Mouse (Mus musculus): Measurements from ENCODE around the gene Neu1. TPM values are rescaled to one million over a fixed set of nuclear protein-coding genes. Genes with fewer than 3 reads are reported as not detected.
"Not testable (repeated sequence)": the region's sequence is repeated elsewhere in the genome, so short reads cannot be mapped to it uniquely, and the experiment has no call there.

The Neu1 gene
- total RNA-seq, 2 experiments from 2014 or later = 10.5 to 12.0 TPM

DNA sequence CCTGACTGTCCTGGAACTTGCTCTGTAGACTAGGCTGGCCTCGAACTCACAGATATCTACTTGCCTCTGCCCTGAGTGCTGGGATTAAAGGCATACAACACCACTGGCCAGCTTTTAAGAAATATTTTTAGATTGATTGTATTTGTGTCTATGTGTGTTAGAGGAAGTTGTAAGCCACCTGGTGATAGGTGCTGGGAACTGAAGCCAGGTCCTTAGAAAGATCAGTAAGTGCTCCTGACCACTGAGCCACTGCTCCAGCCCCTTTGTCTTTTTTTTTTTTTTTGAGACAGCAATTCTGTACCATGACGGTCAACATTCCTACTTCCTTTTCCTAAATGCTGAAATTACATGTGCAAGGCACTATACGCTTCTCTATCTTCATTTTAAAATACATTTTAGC is 22.2 kb downstream of the Neu1 start:
- H3K27ac ChIP-seq = no peak overlapping the region
- H3K4me3 ChIP-seq = no peak overlapping the region
- intact Hi-C loops (cut with DNase I) = no loop called here
- DNase-seq = no peak
- no peak for TF ChIP-seq CTCF (IDR thresholded peaks at IDR 0.05)

DNA sequence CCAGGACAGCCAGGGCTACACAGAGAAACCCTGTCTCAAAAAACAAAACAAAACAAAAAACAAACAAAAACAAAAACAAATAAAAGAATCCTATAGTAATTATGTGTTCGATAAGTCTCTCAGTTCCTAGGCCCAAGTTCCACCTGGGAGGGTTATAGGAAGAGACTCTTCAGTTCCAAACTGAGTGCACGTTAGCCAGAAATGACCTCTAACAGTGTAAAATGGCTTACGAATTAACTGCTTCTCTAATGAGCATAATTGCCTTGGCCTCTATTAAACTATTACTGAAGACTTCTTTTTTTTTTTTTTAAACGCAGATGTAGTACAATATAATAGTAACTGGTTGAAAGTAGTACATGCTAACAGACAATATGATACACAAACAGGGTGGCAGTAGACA is 22.9 kb downstream of the Neu1 start:
- intact Hi-C loops (cut with DNase I) = no loop called here
- no peak for TF ChIP-seq CTCF (IDR thresholded peaks at IDR 0.05)
- Histone ChIP-seq H3K4me3 (no peak overlapping the region), H3K27ac (no peak overlapping the region)
- DNase-seq = no peak

DNA sequence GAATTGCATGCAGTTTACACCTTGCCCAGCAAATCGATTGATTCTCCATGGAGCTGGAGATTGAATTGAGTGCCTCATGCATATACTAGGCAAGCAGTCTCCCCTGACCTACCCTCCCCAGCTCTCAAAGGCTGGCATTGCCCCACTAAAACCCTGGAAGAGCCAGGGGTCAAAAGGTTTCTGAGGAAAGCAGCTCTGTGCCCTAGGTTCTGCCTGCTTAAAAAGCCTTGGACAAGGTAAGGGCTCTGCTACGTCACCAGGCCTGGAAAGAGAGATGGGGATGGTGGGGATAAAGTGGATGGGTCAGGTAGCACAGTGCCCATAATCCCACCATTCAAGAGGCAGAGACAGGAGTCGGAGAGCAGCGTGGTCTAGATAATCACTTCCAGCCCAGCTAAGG is 23.8 kb downstream of the Neu1 start:
- H3K4me3 ChIP-seq = no peak overlapping the region
- no peak for DNase-seq
- intact Hi-C loops (cut with DNase I) = loop anchor here (1.0 kb wide), 1 partner anchor 23 kb away; no protein-coding TSS in a partner anchor
- no peak for TF ChIP-seq CTCF (IDR thresholded peaks at IDR 0.05)
- H3K27ac ChIP-seq = no peak overlapping the region

DNA sequence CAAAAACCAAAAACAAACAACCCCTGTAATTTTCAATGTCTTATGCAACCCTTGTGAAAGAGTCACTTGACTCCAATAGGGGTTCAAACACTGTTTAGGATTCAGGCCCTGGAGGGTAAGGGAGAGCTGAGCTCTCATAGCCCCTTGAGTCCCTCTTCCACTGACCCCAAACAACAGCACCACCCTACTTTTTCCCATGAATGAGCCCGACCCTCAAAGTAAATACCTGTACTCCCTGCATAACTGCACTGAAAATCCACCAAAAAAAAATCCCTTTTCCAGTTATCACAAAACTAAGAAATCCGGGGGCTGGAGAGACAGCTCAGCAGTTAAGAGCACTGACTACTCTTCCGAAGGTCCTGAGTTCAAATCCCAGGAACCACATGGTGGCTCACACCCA is 24.8 kb downstream of the Neu1 start:
- DNase-seq = no peak
- no peak for TF ChIP-seq CTCF (IDR thresholded peaks at IDR 0.05)
- intact Hi-C loops (cut with DNase I) = loop anchor here (1.0 kb wide), 1 partner anchor 22 kb away; no protein-coding TSS in a partner anchor
- H3K4me3 ChIP-seq = no peak overlapping the region
- H3K27ac ChIP-seq = no peak overlapping the region

DNA sequence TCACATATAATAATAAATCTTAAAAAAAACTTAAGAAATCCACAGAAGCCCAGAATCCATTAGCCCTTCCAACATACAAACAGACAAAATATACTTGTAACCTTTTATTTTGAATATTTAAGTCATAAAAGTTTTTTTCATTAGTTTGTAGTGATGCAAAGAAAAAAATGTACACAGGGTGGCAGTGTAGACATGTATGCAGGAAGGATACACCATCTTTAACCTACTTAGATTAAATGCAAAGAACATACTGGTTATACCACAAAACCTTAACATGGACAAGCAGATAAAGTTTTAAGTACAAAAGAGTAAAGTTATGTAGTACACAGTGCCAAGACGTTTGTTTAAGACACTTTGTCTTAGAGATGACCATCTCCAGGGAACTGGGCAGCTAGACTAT is 25.3 kb downstream of the Neu1 start:
- H3K4me3 ChIP-seq = no peak overlapping the region
- intact Hi-C loops (cut with DNase I) = no loop called here
- no peak overlapping the region for H3K27ac ChIP-seq
- DNase-seq = no peak
- TF ChIP-seq CTCF (IDR thresholded peaks at IDR 0.05) = peak; percentile 48

DNA sequence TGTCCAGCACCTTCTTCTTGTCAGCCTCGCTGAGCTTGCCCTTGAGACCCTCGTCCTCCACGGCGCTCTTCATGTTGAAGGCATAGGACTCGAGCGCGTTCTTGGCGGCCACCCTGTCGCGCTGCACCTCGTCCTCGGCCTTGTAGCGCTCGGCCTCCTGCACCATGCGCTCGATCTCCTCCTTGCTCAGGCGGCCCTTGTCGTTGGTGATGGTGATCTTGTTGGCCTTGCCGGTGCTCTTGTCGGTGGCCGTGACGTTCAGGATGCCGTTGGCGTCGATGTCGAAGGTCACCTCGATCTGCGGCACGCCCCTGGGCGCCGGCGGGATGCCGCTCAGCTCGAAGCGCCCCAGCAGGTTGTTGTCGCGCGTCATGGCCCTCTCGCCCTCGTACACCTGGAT is 26.2 kb downstream of the Neu1 start:
- H3K27ac ChIP-seq; DNase-seq; intact Hi-C loops (cut with DNase I): not testable (repeated sequence)
- peak overlapping the region; percentile 51 for H3K4me3 ChIP-seq

DNA sequence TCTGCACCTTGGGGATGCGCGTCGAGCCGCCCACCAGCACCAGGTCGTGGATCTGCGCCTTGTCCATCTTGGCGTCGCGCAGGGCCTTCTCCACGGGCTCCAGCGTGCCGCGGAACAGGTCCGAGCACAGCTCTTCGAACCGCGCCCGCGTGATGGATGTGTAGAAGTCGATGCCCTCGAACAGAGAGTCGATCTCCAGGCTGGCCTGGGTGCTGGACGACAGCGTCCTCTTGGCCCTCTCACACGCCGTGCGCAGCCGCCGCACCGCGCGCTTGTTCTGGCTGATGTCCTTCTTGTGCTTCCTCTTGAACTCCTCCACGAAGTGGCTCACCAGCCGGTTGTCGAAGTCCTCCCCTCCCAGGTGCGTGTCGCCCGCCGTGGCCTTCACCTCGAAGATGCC is 26.9 kb downstream of the Neu1 start:
- intact Hi-C loops (cut with DNase I); DNase-seq; H3K27ac ChIP-seq: not testable (repeated sequence)
- H3K4me3 ChIP-seq = peak overlapping the region; percentile 51

DNA sequence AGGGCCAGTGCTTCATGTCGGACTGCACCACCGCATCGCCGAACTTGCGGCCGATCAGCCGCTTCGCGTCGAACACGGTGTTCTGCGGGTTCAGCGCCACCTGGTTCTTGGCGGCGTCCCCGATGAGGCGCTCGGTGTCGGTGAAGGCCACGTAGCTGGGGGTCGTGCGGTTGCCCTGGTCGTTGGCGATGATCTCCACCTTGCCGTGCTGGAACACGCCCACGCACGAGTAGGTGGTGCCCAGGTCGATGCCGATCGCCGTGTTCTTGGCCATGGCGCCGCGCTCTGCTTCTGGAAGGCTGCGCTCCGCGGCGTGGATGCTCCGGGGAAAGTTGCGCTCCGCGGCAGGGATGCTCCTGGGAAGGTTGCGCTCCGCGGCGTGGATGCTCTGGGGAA is 27.7 kb downstream of the Neu1 start:
- intact Hi-C loops (cut with DNase I) = not testable (repeated sequence)
- peak overlapping the region; percentile 83 for H3K4me3 ChIP-seq
- H3K27ac ChIP-seq = peak overlapping the region; percentile 95
- peak; percentile 44 for DNase-seq

DNA sequence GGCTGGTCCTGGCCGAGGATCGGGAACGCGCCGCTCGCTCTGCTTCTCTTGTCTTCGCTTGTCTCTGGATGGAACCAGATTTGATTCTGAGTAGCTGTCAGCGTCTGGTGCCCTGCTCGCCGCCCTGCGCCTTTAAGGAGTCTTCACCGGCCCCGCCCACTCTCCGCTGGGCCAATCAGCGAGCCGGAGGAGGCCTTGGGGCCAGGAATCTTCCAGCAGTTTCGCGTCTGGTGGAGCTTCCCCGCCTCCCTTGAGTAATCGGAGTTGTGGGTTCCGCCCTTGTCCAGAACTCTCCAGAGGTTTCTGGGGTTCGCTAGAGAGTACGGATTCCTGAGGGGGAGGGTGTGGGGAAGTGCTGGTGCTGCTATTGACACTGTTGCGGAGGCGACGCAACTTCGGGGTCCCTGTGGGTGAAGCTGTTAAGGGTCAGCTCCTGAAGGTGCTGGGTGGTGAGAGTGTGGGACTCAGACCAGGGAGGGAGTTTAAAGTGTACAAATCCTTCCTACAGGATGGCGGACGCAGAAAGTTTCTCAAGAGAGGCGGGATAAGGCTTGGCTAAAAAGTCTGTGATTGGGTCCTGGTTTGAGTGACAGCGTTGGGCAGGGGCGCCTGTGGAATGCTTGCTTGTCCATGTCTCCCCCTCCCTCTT is 28.2 kb downstream of the Neu1 start, which contains the start of gene Hspa1b:
Gene Hspa1b, minus strand, starts transcription at position 109 of the 649 bp plus-strand sequence.
- intact Hi-C loops (cut with DNase I) = not testable (repeated sequence)
- H3K4me3 ChIP-seq = peak within 1 kb of the TSS; percentile 83
- peak within 1 kb of the TSS; percentile 95 for H3K27ac ChIP-seq
- peak; percentile 85 for DNase-seq

DNA sequence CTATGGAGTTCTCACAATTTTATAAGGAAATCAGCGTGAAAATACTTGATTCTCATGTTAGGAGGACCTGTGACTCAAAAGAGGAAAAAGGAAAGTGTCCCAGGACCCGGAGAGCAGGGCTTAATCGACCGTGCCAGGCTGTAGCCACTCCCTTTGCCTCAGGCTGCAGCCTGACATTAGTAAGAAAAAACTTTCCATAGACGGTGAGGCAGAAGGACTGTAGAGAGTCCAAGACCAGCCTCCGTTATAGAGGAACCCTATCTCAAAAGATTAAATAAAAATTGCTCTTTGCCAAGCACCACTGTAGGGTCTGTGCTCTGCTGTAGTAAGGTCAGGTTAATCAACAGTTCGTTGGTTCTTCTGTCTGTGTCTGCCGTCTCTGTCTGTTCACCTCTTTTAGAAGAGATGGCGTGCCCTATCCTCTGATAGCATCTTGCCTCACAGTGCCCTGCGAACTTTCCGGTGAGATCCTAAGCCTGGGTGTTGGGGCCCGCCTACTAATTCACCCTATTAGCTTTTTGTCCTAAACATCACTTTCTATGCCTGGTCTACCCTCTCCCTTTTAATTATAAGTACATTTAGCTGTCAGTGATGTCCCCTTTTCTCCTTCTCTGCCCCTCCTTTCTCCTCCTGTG is 28.9 kb downstream of the Neu1 start:
- DNase-seq = peak; percentile 42
- H3K4me3 ChIP-seq = peak overlapping the region; percentile 83
- TF ChIP-seq CTCF (IDR thresholded peaks at IDR 0.05) = no peak
- peak overlapping the region; percentile 95 for H3K27ac ChIP-seq
- intact Hi-C loops (cut with DNase I) = no loop called here

DNA sequence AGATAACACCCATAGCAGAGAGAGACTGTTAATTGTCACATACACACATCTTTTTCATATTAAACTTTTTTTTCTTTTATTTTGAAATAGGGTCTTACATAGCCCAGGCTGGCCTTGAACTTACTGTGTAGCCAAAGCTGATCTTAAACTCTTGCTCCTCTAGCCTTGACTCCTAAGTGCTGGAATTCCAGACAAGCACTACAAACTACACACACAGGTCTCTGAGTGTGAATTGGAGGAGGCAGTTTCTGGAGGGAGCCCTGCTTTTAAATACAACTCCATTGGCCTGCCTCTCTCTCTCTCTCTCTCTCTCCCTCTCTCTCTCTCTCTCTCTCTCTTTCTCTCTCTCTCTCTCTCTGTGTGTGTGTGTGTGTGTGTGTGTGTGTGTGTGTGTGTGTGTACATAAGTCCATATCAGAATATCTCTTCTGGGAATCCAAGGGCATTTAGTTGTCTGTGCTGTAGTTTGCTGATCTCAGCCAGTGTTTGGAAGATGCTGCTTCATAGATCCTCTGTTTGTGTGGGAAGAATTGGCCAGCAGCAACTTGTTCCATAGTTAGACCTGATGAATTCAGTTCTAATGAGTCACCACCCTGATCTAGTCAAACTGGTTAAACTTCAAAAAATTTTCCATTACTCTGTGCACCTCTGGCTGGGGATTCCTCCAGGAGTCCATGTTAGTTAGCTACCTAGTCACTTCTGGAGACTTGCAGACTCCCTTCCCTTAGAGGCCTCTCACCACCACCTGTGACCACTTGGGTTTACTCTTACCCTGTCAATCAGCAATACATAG is 29.8 kb downstream of the Neu1 start:
- DNase-seq = no peak
- intact Hi-C loops (cut with DNase I) = no loop called here
- H3K27ac ChIP-seq = peak overlapping the region; percentile 95
- no peak overlapping the region for H3K4me3 ChIP-seq
- no peak for TF ChIP-seq CTCF (IDR thresholded peaks at IDR 0.05)

DNA sequence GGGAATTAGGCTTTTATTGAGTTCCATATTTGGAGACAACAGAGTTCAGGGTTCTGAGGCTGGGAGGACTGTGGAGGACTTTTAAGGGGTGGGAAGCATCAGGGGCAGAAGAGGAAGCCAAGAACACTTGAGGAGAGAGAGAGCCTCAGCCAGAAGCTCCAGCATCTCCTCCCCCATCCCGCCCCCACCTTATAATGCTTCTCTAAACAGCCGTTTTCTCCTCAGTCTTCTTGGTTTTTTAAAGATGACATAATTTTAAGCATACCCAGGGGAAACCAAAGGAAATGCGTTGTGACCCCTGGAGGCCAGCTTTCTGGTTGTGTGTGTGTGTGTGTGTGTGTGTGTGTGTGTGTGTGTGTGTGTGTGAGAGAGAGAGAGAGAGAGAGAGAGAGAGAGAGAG is 31.1 kb downstream of the Neu1 start:
- no peak overlapping the region for H3K4me3 ChIP-seq
- TF ChIP-seq CTCF (IDR thresholded peaks at IDR 0.05) = no peak
- H3K27ac ChIP-seq = peak overlapping the region; percentile 83
- no peak for DNase-seq
- intact Hi-C loops (cut with DNase I) = no loop called here

DNA sequence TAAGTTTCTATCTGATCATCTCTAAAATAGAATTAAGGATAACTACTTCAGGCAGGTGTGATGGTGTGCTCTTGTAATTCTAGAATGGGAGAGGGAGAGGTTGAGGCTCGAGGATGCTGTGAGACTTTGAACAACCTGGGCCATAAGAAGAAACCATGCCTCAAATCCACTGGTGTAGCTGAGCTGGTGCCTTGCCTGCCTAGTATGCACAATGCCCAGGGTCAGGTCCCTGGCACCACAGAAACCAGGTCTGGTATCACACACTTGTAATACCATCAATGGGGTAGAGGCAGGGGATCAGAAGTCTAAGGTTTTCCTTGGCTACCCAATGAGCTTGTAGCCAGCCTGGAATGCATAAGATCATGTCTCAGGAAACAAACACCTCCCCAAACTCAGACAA is 31.8 kb downstream of the Neu1 start:
- H3K27ac ChIP-seq = 0 out of 2 replicates have a peak overlapping the region, but pooled peaks have one; percentile 57
- DNase-seq = no peak
- TF ChIP-seq CTCF (IDR thresholded peaks at IDR 0.05) = no peak
- intact Hi-C loops (cut with DNase I) = no loop called here
- H3K4me3 ChIP-seq = no peak overlapping the region
